Mouse (Mus musculus): ENCODE measurements around the gene Sparcl1. TPM values are rescaled to one million over a fixed set of nuclear protein-coding genes. Genes with fewer than 3 reads are reported as not detected.

The Sparcl1 gene
- polyA plus RNA-seq, 1 experiment from 2014 or later: 61.9 TPM

- Histone ChIP-seq H3K4me3 (ENCODE audit: low read depth, low read length) (no peak overlapping the region), H3K9ac (ENCODE audit: low read depth, low read length) (no peak overlapping the region), H3K9me3 (ENCODE audit: control insufficient read depth, low read length) (no peaks in the 10 kb centered on the region), H3K27me3 (ENCODE audit: control insufficient read depth, insufficient read depth, low read length) (no peaks in the 10 kb centered on the region), H3K4me2 (replicated peaks; ENCODE audit: low read depth, low read length) (no peak overlapping the region), H3K27ac (ENCODE audit: low read depth, low read length) (no peak overlapping the region), H3K4me1 (replicated peaks; ENCODE audit: control insufficient read depth, insufficient read depth, low read length) (no peaks in the 10 kb centered on the region), H3K36me3 (ENCODE audit: control insufficient read depth, insufficient read depth, low read length) (no peaks in the 10 kb centered on the region)
- ATAC-seq (ENCODE audit: low FRiP score) (no peak), DNase-seq (ENCODE audit: low spot score) (no peak)
- WGBS: 94% methylated on average over 11 of the region's 11 CpGs
Measured at GRCm38 (mm10) chr5:104062773-104063551, 50.6 kb downstream of the Sparcl1 start.

DNA sequence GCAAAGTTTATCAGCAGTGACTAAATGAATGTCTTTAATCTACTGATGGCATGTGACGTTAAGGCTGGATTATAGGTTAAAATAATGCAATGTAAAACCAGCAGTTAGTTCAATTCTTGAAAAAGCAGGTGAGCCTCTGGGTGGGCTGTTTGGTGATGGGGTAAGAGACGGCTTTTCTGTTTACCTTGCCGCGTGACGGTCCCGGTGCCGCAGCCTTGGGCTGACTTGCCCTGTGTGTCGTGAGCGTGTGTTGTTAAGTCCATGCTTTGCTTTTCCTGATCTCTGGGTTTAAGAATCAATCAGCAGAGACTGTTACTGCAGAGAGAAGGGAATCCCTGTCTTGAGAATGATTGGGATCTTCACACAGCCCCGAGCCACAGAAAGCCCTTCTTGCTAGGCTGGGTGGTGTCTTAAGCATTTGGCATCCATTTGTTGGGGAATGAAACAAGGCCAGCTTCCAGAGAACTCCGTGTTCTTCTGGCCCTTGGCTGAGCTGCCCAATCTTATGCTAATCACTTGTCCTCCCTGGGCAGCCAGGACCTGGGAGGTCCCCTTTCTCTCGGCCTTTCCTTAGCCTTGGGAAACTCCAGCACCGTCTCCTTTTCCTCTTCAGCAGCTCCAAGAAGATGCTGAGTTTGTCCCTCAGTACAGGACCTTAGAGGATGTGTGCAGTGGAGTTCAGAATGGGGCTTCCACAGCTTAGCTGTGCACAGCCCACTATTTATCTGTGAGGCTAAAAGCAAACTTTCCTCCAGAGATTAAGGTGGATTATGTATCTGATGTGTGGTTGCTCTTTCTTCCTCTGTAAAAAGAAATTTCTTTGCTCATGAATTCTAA, 51.4 kb downstream of the Sparcl1 start:
- ATAC-seq (ENCODE audit: low FRiP score): no peak
- 82% methylated on average over 13 of the region's 13 CpGs for WGBS
- H3K9ac ChIP-seq (ENCODE audit: low read depth, low read length): no peak overlapping the region

DNA sequence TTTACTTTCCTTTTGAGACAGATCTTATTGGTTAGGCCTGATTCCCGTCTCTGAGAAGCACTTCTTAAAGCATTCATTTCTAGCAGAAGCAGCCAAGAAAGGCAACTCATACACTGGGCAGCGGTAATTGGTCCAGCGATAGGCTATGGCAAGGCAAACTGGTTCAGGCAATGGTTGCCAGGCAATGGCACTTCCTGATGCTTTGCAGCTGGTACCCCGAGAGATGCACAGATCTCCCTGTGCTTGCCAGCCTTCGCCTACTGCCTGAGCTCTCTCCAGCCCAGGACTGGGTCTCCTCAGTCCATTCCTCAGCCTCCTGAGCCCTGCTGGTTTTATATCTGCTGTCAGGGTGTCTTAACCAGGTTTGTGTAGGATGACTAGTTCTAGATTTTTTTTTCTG, 53.1 kb downstream of the Sparcl1 start:
- Histone ChIP-seq H3K9ac (ENCODE audit: low read depth, low read length) (no peak overlapping the region), H3K9me3 (ENCODE audit: control insufficient read depth, low read length) (no peaks in the 10 kb centered on the region), H3K36me3 (ENCODE audit: control insufficient read depth, insufficient read depth, low read length) (no peaks in the 10 kb centered on the region), H3K27ac (ENCODE audit: low read depth, low read length) (no peak overlapping the region), H3K4me2 (replicated peaks; ENCODE audit: low read depth, low read length) (no peak overlapping the region), H3K27me3 (ENCODE audit: control insufficient read depth, insufficient read depth, low read length) (no peaks in the 10 kb centered on the region), H3K4me3 (ENCODE audit: low read depth, low read length) (no peak overlapping the region), H3K4me1 (replicated peaks; ENCODE audit: control insufficient read depth, insufficient read depth, low read length) (no peaks in the 10 kb centered on the region)
- no peak for DNase-seq (ENCODE audit: low spot score)
- no peak for ATAC-seq (ENCODE audit: low FRiP score)
- WGBS: 94% methylated on average over 5 of the region's 5 CpGs

More for the DNA sequence above, 51.4 kb downstream of the Sparcl1 start:
- no peak overlapping the region for H3K27ac ChIP-seq (ENCODE audit: low read depth, low read length)
- no peak overlapping the region for H3K4me3 ChIP-seq (ENCODE audit: low read depth, low read length)
- no peak for DNase-seq (ENCODE audit: low spot score)
- H3K4me2 ChIP-seq (replicated peaks; ENCODE audit: low read depth, low read length): no peak overlapping the region
- H3K27me3 ChIP-seq (ENCODE audit: control insufficient read depth, insufficient read depth, low read length): no peaks in the 10 kb centered on the region
- no peaks in the 10 kb centered on the region for H3K4me1 ChIP-seq (replicated peaks; ENCODE audit: control insufficient read depth, insufficient read depth, low read length)
- no peaks in the 10 kb centered on the region for H3K36me3 ChIP-seq (ENCODE audit: control insufficient read depth, insufficient read depth, low read length)
- H3K9me3 ChIP-seq (ENCODE audit: control insufficient read depth, low read length): no peaks in the 10 kb centered on the region

DNA sequence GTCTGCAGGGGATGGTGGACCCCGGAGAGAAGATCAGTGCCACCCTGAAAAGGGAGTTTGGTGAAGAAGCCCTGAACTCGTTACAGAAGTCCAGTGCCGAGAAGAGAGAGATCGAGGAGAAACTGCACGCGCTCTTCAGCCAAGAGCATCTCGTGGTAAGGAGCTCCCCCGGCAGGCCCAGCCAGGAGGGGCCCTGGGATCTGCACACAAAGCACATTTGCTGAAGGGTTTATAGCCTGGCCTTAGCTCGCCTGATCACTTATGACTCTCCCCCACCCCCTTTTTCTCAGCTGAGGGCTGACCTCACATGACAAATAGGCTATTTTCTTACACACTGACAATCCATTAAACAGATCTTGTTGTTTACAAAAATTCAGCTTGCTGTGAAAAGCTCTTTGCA, 53.9 kb downstream of the Sparcl1 start:
- 87% methylated on average over 9 of the region's 9 CpGs for WGBS
- no peaks in the 10 kb centered on the region for H3K9me3 ChIP-seq (ENCODE audit: control insufficient read depth, low read length)
- ATAC-seq (ENCODE audit: low FRiP score) (no peak), DNase-seq (ENCODE audit: low spot score) (no peak)
- H3K36me3 ChIP-seq (ENCODE audit: control insufficient read depth, insufficient read depth, low read length): no peaks in the 10 kb centered on the region
- no peaks in the 10 kb centered on the region for H3K4me1 ChIP-seq (replicated peaks; ENCODE audit: control insufficient read depth, insufficient read depth, low read length)
- no peak overlapping the region for H3K4me2 ChIP-seq (replicated peaks; ENCODE audit: low read depth, low read length)
- no peak overlapping the region for H3K9ac ChIP-seq (ENCODE audit: low read depth, low read length)
- no peak overlapping the region for H3K4me3 ChIP-seq (ENCODE audit: low read depth, low read length)
- no peak overlapping the region for H3K27ac ChIP-seq (ENCODE audit: low read depth, low read length)
- no peaks in the 10 kb centered on the region for H3K27me3 ChIP-seq (ENCODE audit: control insufficient read depth, insufficient read depth, low read length)

DNA sequence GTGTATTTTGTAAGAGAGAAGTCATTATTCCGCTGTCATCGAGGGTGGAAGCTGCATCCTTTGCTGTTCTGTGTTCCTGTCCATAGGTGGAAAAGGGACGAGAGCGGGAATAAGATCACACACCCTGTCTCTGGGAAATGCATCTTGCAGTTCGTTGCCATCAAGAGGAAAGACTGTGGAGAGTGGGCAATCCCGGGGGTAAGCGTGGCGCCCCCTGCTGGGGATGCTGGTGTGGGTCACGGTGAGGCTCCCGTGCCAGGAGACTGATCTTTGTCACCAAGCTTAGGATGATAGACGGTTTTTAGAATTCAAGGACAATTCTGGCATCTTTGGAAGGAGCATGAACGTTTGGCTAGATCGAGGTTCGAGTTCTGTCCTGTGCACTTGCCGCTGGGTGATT, 55.5 kb downstream of the Sparcl1 start:
- WGBS: 65% methylated on average over 15 of the region's 15 CpGs

DNA sequence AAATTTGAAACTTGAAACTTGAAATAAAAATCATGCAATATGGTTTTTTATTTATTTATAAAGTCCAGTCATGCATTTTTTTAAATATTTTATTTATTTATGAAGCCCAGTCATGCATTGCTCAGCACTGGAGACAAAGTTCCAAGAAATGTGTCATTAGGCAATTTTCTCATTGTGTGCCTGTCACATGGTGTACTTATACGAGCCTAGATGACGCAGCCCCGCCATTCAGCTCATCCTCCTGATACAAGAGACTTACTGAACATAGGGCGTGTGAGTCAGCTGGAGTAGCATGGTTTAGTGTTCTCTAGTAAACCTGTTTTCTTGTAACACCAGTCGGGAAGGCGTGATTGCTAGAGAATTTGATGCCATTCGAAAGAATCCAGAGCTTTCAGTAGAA, 57.2 kb downstream of the Sparcl1 start:
- WGBS: 86% methylated on average over 7 of the region's 7 CpGs
- ATAC-seq (ENCODE audit: low FRiP score): no peak

More for the DNA sequence above, 55.5 kb downstream of the Sparcl1 start:
- ATAC-seq (ENCODE audit: low FRiP score) (no peak), DNase-seq (ENCODE audit: low spot score) (peak; percentile 55)
- no peak overlapping the region for H3K4me3 ChIP-seq (ENCODE audit: low read depth, low read length)
- no peak overlapping the region for H3K9ac ChIP-seq (ENCODE audit: low read depth, low read length)
- no peaks in the 10 kb centered on the region for H3K4me1 ChIP-seq (replicated peaks; ENCODE audit: control insufficient read depth, insufficient read depth, low read length)
- no peaks in the 10 kb centered on the region for H3K36me3 ChIP-seq (ENCODE audit: control insufficient read depth, insufficient read depth, low read length)
- H3K27ac ChIP-seq (ENCODE audit: low read depth, low read length): no peak overlapping the region
- H3K4me2 ChIP-seq (replicated peaks; ENCODE audit: low read depth, low read length): no peak overlapping the region
- no peaks in the 10 kb centered on the region for H3K27me3 ChIP-seq (ENCODE audit: control insufficient read depth, insufficient read depth, low read length)
- H3K9me3 ChIP-seq (ENCODE audit: control insufficient read depth, low read length): no peaks in the 10 kb centered on the region

GRCm38 (mm10) chr5:104055816-104056215, 57.7 kb downstream of the Sparcl1 start:
- no peaks in the 10 kb centered on the region for H3K36me3 ChIP-seq (ENCODE audit: control insufficient read depth, insufficient read depth, low read length)
- no peaks in the 10 kb centered on the region for H3K27me3 ChIP-seq (ENCODE audit: control insufficient read depth, insufficient read depth, low read length)
- H3K9me3 ChIP-seq (ENCODE audit: control insufficient read depth, low read length): no peaks in the 10 kb centered on the region
- H3K27ac ChIP-seq (ENCODE audit: low read depth, low read length): no peak overlapping the region
- no peak overlapping the region for H3K4me2 ChIP-seq (replicated peaks; ENCODE audit: low read depth, low read length)
- no peak for ATAC-seq (ENCODE audit: low FRiP score)
- H3K4me3 ChIP-seq (ENCODE audit: low read depth, low read length): no peak overlapping the region
- no peak for DNase-seq (ENCODE audit: low spot score)
- H3K9ac ChIP-seq (ENCODE audit: low read depth, low read length): no peak overlapping the region
- no peaks in the 10 kb centered on the region for H3K4me1 ChIP-seq (replicated peaks; ENCODE audit: control insufficient read depth, insufficient read depth, low read length)
- 85% methylated on average over 4 of the region's 4 CpGs for WGBS

More for the DNA sequence above, 57.2 kb downstream of the Sparcl1 start:
- Histone ChIP-seq H3K4me1 (replicated peaks; ENCODE audit: control insufficient read depth, insufficient read depth, low read length) (no peaks in the 10 kb centered on the region), H3K4me3 (ENCODE audit: low read depth, low read length) (no peak overlapping the region), H3K4me2 (replicated peaks; ENCODE audit: low read depth, low read length) (no peak overlapping the region), H3K36me3 (ENCODE audit: control insufficient read depth, insufficient read depth, low read length) (no peaks in the 10 kb centered on the region), H3K27ac (ENCODE audit: low read depth, low read length) (no peak overlapping the region), H3K27me3 (ENCODE audit: control insufficient read depth, insufficient read depth, low read length) (no peaks in the 10 kb centered on the region), H3K9ac (ENCODE audit: low read depth, low read length) (no peak overlapping the region), H3K9me3 (ENCODE audit: control insufficient read depth, low read length) (no peaks in the 10 kb centered on the region)
- DNase-seq (ENCODE audit: low spot score): no peak

DNA sequence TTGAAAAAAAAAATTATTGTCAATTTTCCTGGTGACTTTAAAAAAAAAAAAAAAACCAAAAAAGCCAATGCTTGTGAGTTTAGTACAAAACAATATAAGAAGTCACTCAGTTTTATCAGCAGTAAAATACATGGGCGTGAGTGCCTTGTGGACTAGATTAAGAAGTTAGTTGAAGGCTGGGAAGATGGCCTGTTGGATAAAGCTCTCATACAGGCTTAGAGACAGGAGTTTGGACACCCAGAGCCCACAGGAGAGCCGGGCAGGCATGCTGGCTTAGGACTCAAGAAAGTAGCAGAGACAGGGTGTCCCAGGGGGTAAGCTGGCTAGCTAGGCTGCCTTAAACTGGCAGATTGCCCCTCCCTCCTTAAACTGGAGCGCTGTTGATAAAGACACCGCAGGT, 58.6 kb downstream of the Sparcl1 start:
- Histone ChIP-seq H3K4me1 (replicated peaks; ENCODE audit: control insufficient read depth, insufficient read depth, low read length) (no peaks in the 10 kb centered on the region), H3K9me3 (ENCODE audit: control insufficient read depth, low read length) (no peaks in the 10 kb centered on the region), H3K9ac (ENCODE audit: low read depth, low read length) (no peak overlapping the region), H3K36me3 (ENCODE audit: control insufficient read depth, insufficient read depth, low read length) (no peaks in the 10 kb centered on the region), H3K27me3 (ENCODE audit: control insufficient read depth, insufficient read depth, low read length) (no peaks in the 10 kb centered on the region), H3K27ac (ENCODE audit: low read depth, low read length) (no peak overlapping the region), H3K4me2 (replicated peaks; ENCODE audit: low read depth, low read length) (no peak overlapping the region), H3K4me3 (ENCODE audit: low read depth, low read length) (no peak overlapping the region)
- DNase-seq (ENCODE audit: low spot score): no peak
- 94% methylated on average over 4 of the region's 4 CpGs for WGBS
- ATAC-seq (ENCODE audit: low FRiP score): no peak
